Mouse (Mus musculus) E14TG2a.4 (cell line): ENCODE measurements around the gene Osbp2.
"Not testable (repeated sequence)": the region's sequence is repeated elsewhere in the genome, so short reads cannot be mapped to it uniquely, and the experiment has no call there.

Experiments used
- H3K27me3 ChIP-seq: 2 replicates; pipeline ENCODE4 v1.6.1; 2014; ENCODE audit warnings: low read length, control low read depth; ENCODE audit not compliant: insufficient read depth
- H3K36me3 ChIP-seq: 2 replicates; pipeline ENCODE4 v1.6.1; 2014; ENCODE audit warnings: low read length, control low read depth; ENCODE audit not compliant: insufficient read depth
- H3K4me1 ChIP-seq: replicated peaks from 2 replicates; pipeline ENCODE4 v1.6.1; 2014; ENCODE audit warnings: low read depth, low read length, control low read depth
- H3K4me3 ChIP-seq: replicated peaks from 2 replicates; pipeline ENCODE4 v1.5.1; 2014; ENCODE audit warnings: mild to moderate bottlenecking, low read length
- H3K9me3 ChIP-seq: 2 replicates; pipeline ENCODE4 v1.6.1; 2014; ENCODE audit warnings: low read length, control low read depth
- CTCF ChIP-seq: conservative IDR thresholded peaks from 2 replicates; pipeline ENCODE4 v1.5.1; 2014; ENCODE audit warnings: low read length
- NANOG ChIP-seq: IDR thresholded peaks from 2 replicates; pipeline ENCODE4 v1.6.1; 2014; ENCODE audit warnings: borderline replicate concordance, low read length, mixed read lengths
- POU5F1 ChIP-seq: IDR thresholded peaks from 2 replicates; pipeline ENCODE4 v1.6.1; 2014; ENCODE audit warnings: low read length, borderline replicate concordance

Osbp2 gene

DNA sequence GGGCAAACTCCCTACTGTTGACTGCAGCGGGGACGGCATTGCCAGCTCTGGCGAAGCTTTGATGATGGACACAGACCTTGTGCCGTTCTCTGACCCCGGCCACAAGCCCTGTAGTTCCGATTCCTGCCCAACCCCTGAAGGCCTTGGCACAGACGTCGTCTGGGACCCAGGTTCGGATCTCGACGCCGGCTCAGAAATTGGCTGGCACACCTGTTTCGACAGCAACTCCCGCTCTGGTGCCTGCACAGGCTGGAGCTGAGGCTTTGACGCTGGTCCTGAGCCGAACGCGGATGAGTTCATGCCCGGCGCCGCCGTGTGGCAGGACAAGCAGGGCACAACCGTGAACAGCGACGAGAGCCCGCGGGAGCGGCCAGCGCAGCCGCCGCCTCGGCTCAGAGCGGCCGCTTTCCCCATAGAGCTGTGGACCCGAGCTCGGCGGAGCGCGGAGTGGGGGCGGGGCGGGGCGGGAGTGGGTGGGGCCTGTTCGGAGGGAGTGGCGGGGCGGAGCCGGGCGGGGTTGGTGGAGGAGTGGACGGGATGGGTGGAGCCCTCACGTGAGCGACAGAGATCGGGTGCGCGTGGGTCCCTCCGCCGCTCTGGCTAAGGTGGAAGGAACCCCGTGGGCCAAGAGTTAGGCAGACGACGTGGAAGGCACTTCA is at the start of gene Osbp2:
Osbp2 (minus strand) TSS at position 450 of the 659 bp plus-strand sequence.
- peaks cover 19% of the 10 kb centered on the region for H3K4me1 ChIP-seq
- H3K4me3 ChIP-seq: peak within 1 kb of the TSS; percentile 80

DNA sequence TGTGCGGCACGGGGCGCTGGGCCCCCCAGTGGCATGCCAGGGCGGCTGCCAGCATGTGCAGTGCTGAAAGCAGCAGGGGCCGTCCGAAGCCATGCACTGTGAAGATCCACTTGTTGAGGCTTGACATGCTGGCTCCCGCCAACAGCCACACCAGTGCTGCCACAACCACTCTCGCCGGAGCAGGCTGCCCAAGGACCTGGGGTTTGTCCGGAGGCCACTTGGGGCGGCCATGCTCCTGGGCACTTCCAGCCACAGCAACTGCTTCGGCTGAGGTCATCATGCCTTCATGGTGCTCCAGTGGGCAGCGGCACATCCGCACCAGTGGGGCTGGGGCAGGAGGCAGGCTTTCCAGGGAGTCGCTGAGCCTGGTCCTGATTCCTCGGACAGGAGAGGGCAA is 49.2 kb upstream of the Osbp2 start:
- H3K4me3 ChIP-seq: peak overlapping the region; percentile 86
- peaks cover 10% of the 10 kb centered on the region for H3K36me3 ChIP-seq
- H3K9me3 ChIP-seq: no peaks in the 10 kb centered on the region
- TF ChIP-seq NANOG (no peak), CTCF (no peak), POU5F1 (no peak)
- H3K27me3 ChIP-seq: peaks cover 57% of the 10 kb centered on the region
- peaks cover 34% of the 10 kb centered on the region for H3K4me1 ChIP-seq

More for the DNA sequence above, at the start of gene Osbp2:
- TF ChIP-seq CTCF (no peak), POU5F1 (no peak), NANOG (no peak)
- Histone ChIP-seq H3K27me3 (peaks cover 59% of the 10 kb centered on the region), H3K36me3 (no peaks in the 10 kb centered on the region), H3K9me3 (no peaks in the 10 kb centered on the region)

DNA sequence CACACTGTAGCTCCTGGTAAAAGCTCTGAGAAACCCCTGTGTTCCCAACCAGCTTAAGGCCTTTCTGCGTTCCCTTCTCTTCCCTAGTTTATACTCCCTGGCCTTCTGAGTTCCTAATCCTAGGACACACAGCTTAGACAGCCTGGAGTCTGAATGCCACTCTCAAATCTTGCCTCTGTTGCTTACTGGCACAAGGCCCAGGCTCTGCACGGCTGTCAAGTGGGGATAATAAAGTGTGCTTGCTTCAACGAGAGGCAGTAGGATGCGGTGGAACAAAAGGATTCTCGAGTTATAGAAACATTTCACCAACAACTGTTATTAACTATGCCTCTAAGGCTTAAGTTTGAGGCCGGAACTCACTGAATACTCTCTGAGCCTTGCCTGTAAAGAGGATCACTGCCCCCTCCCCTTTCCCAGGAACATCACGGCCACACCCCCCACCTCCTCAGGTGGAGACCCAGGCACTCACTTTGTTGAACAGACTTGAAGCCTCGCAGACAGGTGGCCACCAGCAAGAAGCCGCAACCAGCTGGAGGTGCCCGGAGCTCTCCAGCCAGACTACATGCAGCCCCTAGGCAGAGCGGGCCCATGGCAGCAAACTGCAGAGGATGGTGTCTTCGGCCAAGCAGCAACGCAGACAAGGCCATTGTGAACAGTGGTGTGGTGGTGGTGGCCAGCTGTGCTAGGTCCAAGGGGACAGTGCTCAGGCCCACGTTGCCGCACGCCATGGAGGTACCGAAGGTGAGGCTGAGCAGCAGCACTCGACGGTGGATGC is 48.6 kb upstream of the Osbp2 start:
- Histone ChIP-seq H3K4me3 (peak overlapping the region; percentile 86), H3K36me3 (peaks cover 6% of the 10 kb centered on the region), H3K9me3 (no peaks in the 10 kb centered on the region), H3K27me3 (peaks cover 61% of the 10 kb centered on the region), H3K4me1 (peaks cover 34% of the 10 kb centered on the region)
- TF ChIP-seq NANOG (no peak), CTCF (no peak), POU5F1 (no peak)

DNA sequence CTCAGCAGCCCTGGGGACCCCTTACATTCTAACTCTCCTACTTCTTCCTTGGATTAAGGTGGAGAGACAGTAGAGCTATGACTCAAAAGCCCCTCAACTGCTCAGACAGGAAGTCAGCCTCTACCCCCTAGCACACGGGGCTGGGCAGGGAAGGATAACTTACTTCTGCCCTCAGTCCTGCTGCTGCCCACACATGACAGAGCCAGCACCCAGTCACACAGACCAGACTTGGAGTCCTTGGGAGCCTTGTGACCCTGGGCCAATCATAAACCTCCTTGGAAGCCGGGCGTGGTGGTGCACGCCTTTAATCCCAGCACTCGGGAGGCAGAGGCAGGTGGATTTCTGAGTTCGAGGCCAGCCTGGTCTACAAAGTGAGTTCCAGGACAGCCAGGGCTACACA is 47.7 kb upstream of the Osbp2 start:
- H3K4me3 ChIP-seq, H3K36me3 ChIP-seq: not testable (repeated sequence)
- peaks cover 34% of the 10 kb centered on the region for H3K4me1 ChIP-seq

DNA sequence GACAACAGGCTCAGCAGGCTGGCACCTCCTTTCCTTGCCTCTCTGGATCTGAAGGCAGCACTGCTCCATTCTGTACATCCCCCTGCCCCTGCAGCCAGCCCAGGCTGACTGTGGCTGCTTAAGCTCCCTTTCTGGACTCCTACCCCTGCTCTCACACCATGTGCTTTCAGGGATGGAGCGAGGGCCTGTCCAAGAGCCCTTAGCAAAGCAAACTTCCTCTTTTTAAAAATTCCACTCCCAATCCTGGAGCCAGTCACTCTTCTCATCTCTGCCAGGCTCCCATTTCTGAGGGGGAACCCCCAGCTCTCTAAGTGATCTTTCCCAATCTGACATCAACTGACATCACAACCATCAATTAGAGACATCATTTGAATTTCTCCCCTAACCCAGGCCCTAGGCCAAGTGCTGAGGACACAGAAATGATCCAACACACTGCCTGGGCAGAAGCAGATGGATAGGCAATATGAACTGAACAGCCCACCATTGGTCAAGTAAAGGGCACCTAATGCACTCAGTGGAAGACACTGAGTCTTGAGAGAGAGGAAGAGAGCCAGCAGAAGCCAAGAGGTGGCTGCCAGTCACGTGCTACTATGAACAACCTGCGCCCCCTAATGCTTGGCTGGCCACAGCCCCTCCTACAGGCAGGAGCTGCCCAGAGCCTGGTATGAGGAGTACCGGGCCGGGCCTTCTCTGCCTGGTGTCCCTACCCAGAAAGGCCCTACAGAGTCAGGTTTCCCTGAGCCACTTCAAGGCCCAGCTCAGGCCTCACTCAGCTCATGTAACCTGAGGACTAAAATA is 47.0 kb upstream of the Osbp2 start:
- no peaks in the 10 kb centered on the region for H3K9me3 ChIP-seq
- H3K4me3 ChIP-seq: no peak overlapping the region
- H3K27me3 ChIP-seq: peaks cover 64% of the 10 kb centered on the region
- H3K4me1 ChIP-seq: peaks cover 34% of the 10 kb centered on the region
- H3K36me3 ChIP-seq: 0 out of 2 replicates have a peak, but pooled peaks cover 3% of the 10 kb centered on the region
- no peak for TF ChIP-seq NANOG
- no peak for TF ChIP-seq POU5F1
- no peak for TF ChIP-seq CTCF

More for the DNA sequence above, 47.7 kb upstream of the Osbp2 start:
- H3K9me3 ChIP-seq: not testable (repeated sequence)
- peaks cover 69% of the 10 kb centered on the region for H3K27me3 ChIP-seq

DNA sequence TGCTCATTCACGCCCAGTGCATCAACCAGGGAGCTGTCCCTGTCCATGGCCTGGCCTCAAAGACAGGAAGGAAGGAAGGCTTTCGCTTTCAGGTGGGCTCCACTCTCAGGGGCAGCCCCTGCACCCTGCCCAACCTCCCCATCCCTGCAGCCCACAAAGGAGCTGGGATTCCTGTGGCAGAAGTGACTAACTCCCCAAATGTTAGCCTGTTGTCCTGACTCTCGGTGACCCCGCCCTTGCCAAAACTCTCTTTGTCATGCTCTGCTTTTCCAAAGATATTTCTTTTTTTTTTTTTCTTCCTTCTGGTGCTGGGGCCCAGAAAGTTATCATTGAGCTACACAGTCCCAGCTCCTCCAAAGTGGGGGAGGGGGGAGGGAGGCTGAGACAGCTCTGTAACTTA is 45.5 kb upstream of the Osbp2 start:
- Histone ChIP-seq H3K36me3 (0 out of 2 replicates have a peak, but pooled peaks cover 3% of the 10 kb centered on the region), H3K27me3 (peaks cover 63% of the 10 kb centered on the region), H3K4me3 (no peak overlapping the region), H3K4me1 (peaks cover 44% of the 10 kb centered on the region), H3K9me3 (no peaks in the 10 kb centered on the region)
- TF ChIP-seq CTCF: no peak
- no peak for TF ChIP-seq POU5F1
- no peak for TF ChIP-seq NANOG

DNA sequence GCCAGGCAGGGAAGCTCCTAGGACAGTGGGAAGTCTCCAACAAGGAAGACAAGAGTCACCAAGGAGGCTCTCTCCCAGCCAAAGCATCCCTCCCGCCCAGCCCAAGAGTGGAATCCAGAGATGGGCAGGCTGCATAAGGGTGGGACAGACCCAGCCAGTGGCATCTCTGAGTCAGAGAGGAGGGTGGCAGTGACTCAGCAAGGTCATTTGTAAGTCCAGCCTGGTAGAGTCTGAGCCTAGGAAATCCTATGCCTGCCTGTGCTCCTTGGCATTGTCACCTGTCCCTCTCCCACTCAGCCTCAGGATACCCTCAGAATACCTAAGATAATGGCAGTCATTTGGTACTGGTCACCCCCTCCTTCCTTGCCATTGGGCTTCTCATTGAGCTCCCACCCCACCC is 41.7 kb upstream of the Osbp2 start:
- H3K36me3 ChIP-seq: 0 out of 2 replicates have a peak, but pooled peaks cover 3% of the 10 kb centered on the region
- H3K4me1 ChIP-seq: peaks cover 22% of the 10 kb centered on the region
- H3K27me3 ChIP-seq: peaks cover 40% of the 10 kb centered on the region
- TF ChIP-seq POU5F1: no peak
- no peak for TF ChIP-seq NANOG
- no peak for TF ChIP-seq CTCF
- H3K4me3 ChIP-seq: no peak overlapping the region
- H3K9me3 ChIP-seq: no peaks in the 10 kb centered on the region

DNA sequence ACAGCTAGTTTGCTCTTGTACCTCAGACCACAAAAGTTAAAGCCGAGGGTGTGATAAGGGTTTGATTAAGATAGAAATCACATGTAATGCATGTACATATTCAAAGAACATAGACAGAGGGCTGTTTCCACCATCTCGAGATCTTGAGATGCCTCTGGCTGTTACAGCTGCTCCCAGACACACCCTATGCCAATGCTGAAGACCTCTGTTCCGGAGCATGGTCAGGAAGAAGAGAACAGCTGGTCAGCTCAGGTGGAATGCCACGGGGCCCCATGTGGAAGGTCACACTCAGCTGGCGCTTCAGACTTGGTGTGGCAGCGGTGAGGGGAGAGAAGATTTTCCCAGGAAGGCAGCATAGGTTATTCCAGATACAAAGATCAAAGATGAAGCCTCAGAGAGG is 41.0 kb upstream of the Osbp2 start:
- Histone ChIP-seq H3K36me3 (0 out of 2 replicates have a peak, but pooled peaks cover 3% of the 10 kb centered on the region), H3K27me3 (peaks cover 33% of the 10 kb centered on the region), H3K9me3 (no peaks in the 10 kb centered on the region), H3K4me1 (peaks cover 22% of the 10 kb centered on the region), H3K4me3 (no peak overlapping the region)
- TF ChIP-seq POU5F1: no peak
- TF ChIP-seq CTCF: no peak
- TF ChIP-seq NANOG: no peak
